Mouse (Mus musculus): ENCODE measurements at regions not wholly inside any gene's neighbourhood (a gene's known extent, or its start where the extent isn't known, plus 50 kb on each side); places are given as distances from the start of the nearest gene placed in this dataset.

DNA sequence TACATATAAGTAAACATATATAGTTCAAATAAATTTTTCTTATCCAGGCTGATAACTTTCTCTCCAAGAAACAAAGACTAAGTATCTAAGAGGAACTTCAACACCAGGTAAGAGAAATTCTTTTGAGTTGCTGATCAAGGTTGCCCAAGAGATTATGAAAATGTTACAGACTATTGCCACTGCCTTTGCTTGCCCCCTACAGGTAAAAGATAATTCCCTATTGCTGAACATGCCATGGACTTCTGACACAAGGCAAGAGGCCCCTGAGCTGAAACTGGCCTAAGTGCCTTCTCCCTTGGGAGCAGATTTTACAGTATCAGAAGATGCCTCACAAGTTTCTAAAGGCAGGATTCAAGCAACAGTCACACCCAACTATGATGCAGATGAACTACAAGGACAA is 2914.2 kb upstream of the Gm6569 start:
- H3K4me2 ChIP-seq (ENCODE audit: low read depth, low read length): no peak overlapping the region
- H3K27ac ChIP-seq (replicated peaks; ENCODE audit: low read depth, low read length): no peak overlapping the region
- no peak overlapping the region for H3K9ac ChIP-seq (replicated peaks; ENCODE audit: low read length)
- ATAC-seq (replicated peaks; ENCODE audit: insufficient number of reproducible peaks, low FRiP score, low TSS enrichment, low read depth) (no peak), DNase-seq (ENCODE audit: low spot score) (peak; percentile 2)
- H3K9me3 ChIP-seq (replicated peaks; ENCODE audit: control insufficient read depth, low read length): no peaks in the 10 kb centered on the region
- no peaks in the 10 kb centered on the region for H3K4me1 ChIP-seq (ENCODE audit: control insufficient read depth, insufficient read depth, low read length)
- H3K36me3 ChIP-seq (replicated peaks; ENCODE audit: control insufficient read depth, insufficient read depth, low read depth, low read length): no peaks in the 10 kb centered on the region
- no peaks in the 10 kb centered on the region for H3K27me3 ChIP-seq (ENCODE audit: control insufficient read depth, insufficient read depth, low read length)
- no peak overlapping the region for H3K4me3 ChIP-seq (ENCODE audit: low read depth, low read length)

DNA sequence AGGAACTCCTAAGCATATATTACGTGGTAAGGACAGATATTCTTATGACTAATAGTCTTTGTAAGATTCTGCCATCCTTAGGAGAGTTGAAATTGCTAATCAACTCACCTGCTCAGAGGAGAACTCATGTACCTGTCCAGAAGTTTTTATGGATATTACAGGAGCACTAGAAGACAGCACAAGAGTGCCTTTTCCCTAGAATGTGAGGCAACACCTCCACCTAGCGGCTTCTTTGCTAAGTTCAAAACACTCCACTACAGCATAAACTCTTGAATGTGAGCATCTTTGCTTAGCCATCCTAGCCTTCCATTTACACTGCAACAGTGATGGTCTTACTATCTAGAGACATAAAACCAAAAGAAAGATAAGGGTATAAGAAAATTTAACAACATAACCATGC is 2913.5 kb upstream of the Gm6569 start:
- no peaks in the 10 kb centered on the region for H3K9me3 ChIP-seq (replicated peaks; ENCODE audit: control insufficient read depth, low read length)
- no peak overlapping the region for H3K9ac ChIP-seq (replicated peaks; ENCODE audit: low read length)
- no peaks in the 10 kb centered on the region for H3K27me3 ChIP-seq (ENCODE audit: control insufficient read depth, insufficient read depth, low read length)
- 34% methylated on average over 2 of the region's 2 CpGs for WGBS
- DNase-seq (ENCODE audit: low spot score) (peak; percentile 77), ATAC-seq (replicated peaks; ENCODE audit: insufficient number of reproducible peaks, low FRiP score, low TSS enrichment, low read depth) (no peak)
- H3K4me1 ChIP-seq (ENCODE audit: control insufficient read depth, insufficient read depth, low read length): no peaks in the 10 kb centered on the region
- H3K4me2 ChIP-seq (ENCODE audit: low read depth, low read length): no peak overlapping the region
- H3K36me3 ChIP-seq (replicated peaks; ENCODE audit: control insufficient read depth, insufficient read depth, low read depth, low read length): no peaks in the 10 kb centered on the region
- no peak overlapping the region for H3K4me3 ChIP-seq (ENCODE audit: low read depth, low read length)
- H3K27ac ChIP-seq (replicated peaks; ENCODE audit: low read depth, low read length): no peak overlapping the region
